Mouse (Mus musculus) frontal cortex, adult (tissue): ENCODE measurements at regions not wholly inside any gene's neighbourhood (a gene's known extent, or its start where the extent isn't known, plus 50 kb on each side); places are given as distances from the start of the nearest gene placed in this dataset.
A peak's percentile ranks its signal among the peaks of the same experiment; 100 is the strongest.

Experiments
- ATAC-seq: cut with Nextera tagmentation; 2 replicates; pipeline ENCODE4 v1.9.2; 2017; ENCODE audit warnings: mild to moderate bottlenecking, moderate library complexity, mixed read lengths; ENCODE audit not compliant: low TSS enrichment

DNA sequence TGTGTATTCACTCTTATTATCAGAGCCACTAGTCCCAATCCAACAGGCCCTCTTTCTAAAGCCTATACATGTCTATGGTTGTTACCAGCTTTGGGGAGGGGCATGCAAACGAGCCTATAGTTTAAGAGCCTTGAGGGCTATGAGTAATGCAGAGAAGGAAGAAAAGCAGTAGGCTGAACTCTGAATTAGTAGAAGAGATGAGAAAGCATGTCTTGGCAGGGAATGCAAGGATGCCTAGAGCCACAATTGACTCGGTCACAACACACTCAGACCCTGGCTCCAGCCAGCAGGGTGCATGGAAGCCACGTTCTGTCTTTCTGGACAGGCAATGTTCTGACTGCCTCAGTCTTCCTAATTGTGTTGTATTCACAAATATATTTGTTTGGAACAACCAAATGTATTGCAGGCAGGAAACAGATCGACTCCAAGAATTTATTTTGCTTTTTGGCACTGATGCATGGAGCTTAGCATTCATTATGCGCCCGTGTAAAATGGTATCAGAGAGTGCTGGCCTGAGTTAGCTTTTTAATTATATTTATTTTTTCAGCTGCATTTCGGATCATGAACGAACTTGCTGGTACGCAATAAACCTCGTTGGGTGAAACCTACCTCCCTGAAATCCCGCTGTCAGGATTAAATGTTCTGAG is 110.2 kb downstream of the Rybp start:
- ATAC-seq, result peak; percentile 52; the same call in 1 of the 2 replicates

DNA sequence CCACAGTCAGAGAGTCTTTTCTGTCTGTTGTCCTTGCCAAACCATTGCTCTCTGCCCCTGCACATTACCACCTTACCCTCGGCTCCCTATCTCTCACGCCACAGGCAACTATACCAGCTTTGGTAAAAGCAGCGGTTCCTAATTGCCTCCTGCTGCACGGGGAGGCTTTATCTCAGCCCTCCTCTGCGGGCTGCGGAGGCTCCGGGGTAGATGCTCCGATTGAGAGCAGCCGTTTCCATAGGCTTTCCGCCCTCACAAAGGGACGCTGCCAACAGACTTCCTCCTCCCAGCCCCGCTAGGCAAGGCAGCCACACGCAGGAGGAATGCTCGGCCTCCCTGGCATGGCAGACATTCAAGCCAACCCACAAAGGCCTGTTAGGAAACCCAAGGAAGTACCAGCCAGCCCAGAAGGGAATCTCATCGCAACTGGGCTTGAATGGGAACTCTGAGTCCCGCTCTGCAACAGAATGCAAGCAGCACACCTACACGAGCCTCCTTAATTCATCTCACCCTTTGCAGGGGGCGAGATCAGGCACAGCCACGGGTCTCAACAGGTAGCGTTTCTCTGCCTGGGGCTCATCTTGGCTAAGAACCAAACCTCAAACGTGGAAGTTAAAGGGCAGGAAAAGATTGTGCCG is 116.5 kb downstream of the Rybp start:
- peak; percentile 99 for ATAC-seq

DNA sequence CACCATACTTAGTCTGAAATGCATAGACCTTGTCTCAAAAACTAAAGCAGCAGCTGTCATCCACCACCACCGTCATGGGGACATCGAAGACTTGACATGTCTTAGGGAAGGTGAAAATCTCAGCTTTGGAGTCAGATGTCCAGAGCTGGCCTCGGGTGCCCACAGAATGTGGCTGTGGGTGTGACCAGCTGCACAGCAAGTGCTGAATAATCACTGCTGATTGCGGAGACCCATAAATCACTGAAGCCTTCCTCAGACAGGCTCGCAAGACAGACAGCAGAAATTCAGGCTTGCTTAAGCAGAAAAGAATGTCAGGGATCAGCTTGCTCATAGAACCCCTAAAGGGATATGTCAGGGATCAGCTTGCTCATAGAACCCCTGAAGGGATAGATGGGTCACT is 120.0 kb downstream of the Rybp start:
- ATAC-seq, result no peak

DNA sequence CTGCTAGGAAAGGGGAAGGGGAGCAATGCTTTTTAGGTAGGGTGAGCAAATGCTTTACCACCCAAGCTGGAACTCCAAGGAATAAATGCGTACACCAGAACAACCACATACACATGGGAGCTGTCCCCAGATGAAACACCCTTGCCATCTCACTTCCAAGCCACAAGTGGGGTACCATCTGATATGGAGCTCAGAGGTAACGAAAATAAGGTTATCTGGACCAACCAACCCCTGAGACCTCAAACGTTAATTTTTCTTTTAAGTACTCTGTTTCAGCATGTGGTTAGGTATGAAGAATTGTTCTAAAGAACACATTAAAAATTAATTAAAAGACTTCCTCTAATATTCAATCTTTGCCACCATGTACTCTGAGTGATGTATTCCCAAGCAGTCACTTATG is 121.5 kb downstream of the Rybp start:
- no peak for ATAC-seq

DNA sequence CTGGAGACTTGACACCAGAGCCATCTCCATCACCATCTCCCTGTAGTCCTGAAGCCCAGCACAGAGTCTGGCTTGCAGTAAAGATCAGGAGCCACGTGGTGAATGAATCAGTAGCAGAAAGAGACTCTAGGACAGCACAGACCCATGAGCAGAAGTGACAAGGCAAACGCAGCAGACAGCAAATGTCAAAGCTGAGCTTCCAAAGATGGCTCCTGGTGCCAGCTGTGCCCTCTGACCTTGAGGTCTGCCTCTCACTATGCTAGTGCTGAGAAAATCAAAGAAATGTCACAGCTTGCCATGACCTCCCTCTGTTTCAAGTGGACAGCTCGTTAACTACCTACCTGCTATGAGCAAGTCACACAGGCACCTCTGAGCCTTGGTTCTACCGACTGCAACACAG is 123.1 kb downstream of the Rybp start:
- ATAC-seq, result no peak

DNA sequence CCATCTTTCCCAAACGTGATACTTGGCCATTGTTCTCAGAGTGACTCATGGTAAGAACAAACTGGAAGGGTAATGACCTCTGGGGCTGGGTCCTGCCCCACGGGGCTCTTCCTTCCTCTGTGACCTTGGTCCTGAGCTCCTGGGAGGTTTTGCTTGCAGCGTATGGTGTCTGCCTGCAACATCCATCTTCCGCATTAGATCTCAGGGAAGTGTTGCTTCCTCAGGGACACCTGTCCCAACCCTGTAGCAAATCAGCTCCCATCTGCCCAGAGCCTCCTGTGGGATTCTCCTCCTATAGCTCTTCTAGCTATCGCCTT is 123.5 kb downstream of the Rybp start:
- ATAC-seq, result no peak

DNA sequence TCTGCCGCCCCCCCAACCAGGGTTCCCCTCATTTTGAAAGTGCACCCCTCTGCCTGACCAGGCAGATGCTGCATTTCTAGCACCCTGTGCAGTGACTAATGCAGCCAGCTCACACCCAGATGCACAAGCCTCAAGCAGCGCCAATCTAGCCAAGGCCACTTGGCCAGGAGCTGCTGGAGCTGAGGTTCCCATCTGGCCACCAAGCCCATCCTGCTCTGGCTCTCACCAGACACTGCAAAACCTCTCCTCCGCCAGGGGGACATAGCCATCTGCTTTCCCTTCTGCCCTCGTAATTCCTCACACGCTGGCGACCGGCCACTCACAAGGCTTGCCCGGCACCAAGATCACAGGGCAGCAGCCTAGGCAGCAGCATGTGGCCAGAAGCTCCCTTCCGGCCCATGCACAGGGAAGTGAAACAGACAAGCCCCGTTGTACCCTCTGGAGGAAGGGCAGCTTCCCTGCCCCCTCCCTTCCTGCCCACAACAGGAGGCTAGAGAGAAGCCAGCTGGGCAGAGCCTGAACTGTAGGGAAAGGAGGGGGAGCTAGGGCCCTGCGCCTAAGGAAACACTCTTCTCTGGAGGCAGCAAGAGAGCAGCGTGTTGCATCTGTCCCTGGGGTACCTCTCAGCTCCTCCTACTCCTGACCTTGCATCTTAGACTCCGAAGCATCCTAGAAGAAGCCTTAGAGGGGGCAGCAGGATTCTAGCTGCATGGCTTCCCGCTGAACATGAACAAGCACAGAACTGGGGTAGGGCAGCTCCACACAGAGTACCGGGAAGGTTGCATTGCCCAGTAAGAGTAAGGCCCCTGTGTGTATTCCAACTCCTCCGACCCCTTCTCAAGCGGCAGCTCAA is 124.1 kb downstream of the Rybp start:
- peak; percentile 80 for ATAC-seq

DNA sequence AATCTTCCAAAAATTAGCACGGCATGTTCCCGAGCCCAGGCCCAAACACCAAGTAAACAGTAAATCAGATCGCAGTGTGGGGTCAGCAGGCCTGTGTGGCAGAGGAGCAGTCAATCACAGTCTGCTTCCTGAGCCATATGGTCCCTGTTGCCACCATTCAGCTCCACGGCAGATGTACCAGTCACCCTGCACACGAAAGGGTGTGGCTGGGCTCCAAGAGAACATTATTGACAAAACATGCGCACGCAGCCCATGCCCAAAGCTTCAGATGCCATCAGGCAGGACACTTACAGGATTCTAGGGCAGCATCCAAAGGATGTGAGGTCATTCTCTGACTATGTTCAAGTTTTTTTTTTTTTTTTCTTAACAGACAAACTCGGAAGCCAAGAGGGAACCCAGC is 126.6 kb downstream of the Rybp start:
- ATAC-seq, result no peak

DNA sequence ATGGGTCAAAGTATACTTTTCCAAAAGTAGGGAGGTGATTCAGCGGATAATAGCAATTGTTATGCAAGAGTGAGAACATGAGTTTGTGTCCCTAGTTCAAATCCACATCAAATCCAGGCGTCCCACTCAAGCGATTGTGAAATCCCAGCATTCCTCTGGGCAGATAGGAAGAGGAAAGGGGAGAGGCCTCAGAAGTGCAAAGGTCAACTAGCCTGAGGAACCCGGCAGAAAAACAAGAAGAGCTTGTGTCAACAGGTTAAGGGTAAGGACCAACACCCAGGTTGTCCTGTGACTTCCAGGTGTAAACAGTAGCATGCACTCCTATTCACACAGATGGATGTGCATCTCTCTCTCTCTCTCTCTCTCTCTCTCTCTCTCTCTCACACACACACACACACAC is 127.5 kb downstream of the Rybp start:
- no peak for ATAC-seq

DNA sequence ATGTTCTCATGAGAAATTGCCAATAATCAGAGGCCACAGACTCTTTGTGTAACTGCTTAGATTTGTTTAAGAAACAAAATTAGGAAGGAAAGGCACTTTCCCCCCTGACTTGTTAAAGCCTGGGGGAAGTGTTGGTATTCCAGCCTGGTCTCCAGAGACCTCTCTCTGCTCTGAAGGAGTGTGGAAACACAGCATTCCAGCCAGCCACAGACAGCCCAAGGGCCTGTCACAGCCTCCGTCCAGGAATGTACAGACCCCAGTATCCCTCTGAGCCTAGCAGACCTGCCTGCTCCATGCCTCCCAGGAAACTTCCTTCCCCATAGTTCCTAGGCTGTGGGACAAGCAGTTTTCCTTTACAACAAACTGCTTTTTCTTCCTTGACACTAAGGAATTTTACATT is 128.0 kb downstream of the Rybp start:
- ATAC-seq, result no peak

DNA sequence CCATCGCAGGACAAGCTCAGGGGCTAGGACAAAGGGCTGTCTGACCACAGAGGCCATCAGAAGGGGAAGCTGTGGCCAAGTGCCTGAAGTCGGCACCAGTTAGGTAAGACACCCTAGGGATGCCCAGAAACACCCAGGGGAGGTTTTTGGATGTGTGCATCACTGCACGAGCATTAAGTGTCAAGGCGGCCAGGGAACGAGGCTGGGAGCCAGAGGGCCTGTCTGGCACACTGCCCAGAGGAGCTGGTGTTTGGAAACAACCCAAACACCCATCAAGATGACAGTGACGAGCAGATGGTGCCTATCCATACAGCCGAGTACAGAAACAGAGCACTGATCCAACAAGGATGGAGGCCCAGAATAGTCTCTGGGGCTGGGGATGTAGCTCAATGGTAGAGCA is 130.0 kb downstream of the Rybp start:
- peak; percentile 65 for ATAC-seq

DNA sequence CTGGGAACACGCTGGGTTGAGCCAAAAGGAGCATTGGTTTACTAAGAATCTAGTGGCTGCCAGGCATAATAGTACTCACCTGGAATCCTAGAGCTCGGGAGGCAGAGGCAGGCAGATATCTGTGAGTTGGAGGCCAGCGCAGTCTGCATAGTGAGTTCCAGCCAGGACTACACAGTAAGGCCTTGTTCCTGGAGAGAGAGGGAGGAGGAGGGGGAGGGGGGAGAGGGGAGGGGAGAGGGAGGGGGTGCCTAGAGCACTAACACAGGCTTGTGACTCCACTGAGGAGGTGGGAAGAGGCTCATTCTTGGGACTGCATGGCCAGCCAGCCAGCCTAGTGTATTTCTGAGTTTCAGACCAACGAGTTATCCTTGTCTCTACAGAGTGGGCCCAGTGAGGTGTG is 131.1 kb downstream of the Rybp start:
- ATAC-seq, result no peak

DNA sequence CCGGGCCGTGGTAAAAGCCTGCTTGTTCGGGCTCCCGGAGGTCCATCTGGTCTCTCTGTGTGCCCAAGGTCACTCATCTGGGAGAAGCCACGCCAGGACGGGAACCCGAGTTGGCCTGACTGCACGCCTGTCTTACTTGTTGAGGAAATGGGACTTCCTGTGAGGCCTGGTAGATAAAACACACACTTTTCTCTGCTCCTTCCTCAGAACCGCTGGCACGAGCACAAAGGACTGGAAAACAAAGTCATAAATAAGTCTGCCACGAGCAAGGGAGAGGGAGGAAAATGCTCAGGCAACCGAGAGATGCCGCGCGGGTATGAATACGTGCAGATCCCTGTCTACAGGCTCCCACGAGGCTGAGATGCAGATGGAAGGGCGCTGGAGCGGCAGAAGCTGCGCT is 131.6 kb downstream of the Rybp start:
- ATAC-seq, result no peak

DNA sequence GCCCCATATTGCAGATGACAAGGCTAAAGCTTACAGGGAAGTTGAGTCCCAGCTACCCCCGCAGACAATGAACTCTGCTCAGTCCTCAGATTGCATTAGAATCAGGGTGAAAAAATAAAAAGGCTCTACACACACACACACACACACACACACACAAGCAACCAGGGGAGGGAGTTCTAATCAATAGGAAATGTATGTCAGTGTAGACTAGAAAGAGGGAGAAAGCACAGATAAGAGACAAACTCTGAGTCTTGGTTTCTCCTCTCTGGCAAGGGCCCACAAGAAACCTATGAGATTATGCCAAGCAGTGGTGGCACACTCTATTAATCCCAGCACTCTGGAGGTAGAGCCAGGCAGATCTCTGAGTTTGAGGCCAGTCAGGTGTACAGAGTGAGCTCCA is 135.8 kb downstream of the Rybp start:
- ATAC-seq, result no peak

DNA sequence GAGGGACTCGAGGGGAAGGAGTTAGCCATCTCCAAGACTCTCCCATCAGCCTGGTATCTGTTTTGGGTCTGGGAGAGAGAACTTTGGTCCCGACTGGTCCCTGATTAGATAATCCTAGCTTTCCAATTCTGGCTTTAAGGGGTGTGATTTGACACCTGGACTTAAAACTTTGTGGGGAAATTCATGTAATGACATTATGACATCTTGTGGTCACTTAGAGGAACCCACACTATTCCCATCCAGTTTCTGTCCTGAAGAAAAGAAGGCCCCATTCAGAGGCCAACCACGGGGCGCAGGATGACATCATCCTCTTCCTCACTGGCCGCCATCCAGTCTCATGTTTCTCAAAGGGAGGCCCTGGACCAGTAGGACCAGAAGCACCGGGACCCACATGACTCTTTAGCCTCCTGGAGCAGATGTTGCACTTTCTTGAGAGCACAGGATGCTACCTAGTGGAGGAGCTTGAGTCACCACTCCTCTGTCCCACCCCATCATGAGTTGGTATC is 136.5 kb downstream of the Rybp start:
- ATAC-seq, result no peak

DNA sequence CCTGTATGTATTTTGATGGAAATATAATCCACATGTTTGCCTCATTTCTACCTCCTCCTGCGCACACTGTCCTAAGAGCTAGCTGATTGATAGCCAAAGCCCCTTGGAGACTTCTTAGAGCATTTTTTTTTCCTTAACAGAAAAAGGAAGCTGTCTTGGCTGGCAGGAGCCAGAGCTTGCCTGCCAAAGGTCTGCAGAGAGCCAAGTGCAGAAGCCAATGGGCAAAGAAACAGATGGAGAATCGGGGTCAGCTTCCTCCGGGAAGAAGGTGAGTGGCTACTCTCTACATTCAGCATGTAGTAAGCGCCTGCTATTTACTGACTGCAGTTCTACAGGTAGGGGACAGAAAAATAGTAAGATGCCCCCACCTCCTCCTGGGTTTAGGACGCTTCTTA is 137.8 kb downstream of the Rybp start:
- ATAC-seq, result no peak

DNA sequence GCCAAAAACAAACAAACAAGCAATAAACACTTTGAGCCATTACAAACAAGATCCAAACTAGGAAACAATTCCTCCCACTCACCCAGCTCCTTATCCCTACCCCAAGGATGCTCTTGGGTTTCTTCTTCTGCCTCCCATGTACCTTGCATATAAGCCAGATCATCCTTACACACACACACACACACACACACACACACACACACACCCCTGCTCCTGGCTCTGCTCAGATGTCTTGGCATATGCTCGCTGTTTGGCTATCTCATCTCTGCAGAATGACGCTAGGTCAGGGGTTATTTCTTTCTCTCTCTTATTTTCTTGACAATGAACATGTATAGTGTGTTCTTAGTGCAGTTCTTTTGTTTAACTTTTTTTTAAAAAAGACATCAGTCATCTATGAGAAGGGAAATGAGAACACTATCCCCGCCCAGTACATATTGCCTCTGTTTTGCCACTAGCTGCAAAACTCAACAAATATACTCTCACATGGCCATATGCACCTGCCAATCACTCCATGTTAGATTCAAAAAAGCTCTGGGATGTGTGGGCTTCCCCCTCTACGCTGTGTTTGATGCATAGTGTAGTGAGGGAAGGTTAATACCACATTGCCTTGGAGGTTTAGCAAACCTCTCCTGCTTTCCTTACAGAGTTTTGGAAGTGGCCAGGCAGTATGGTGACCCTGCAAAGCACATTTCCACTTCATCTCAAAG is 138.4 kb downstream of the Rybp start:
- no peak for ATAC-seq

DNA sequence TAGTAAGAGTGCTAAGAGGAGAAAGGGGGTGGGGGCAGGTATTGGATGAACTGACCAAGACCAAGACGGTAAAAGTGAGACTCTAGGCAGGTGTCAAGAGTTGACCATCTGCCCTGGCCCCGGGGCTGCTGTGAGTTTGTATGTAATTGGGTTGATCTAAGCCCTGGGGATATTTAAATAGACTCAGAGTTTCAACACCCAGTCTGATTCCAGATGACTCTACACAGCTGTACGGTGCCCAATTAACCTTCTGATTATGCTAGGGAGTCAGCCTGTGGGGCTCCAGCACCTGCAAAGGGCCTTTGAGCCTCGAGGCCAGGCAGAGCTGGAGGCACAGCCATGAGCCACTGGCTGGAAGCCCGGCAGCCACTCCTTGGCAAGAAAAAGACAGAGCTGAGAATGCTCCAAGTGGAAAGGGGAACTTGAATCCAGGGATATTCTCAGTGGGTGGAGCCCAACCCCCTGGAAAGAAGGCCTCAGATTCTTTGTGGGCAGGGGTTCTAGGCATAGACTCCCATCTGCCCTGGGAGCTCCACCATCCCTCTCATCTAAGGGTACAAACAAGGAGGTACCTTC is 140.8 kb downstream of the Rybp start:
- ATAC-seq, result peak; percentile 44; the same call in 1 of the 2 replicates

DNA sequence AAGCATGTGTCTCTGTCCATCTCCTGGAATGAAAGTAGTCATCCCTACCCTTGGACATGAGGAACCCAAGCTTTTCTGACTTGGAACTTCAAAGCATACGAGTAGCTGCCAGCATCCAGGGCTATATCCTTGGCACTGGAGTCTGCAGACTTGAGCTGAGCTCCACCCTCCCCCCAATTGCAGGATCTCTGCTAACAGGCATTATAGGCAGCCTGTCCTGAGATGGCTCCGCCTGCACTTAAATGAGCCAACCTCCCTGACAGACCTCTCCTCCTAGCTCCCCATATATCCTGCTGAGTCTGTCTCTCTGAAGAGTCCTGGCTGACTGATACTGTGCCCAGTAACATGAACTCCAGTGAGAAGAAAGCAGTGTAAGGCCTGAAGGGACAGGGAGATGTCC is 141.4 kb downstream of the Rybp start:
- no peak for ATAC-seq

DNA sequence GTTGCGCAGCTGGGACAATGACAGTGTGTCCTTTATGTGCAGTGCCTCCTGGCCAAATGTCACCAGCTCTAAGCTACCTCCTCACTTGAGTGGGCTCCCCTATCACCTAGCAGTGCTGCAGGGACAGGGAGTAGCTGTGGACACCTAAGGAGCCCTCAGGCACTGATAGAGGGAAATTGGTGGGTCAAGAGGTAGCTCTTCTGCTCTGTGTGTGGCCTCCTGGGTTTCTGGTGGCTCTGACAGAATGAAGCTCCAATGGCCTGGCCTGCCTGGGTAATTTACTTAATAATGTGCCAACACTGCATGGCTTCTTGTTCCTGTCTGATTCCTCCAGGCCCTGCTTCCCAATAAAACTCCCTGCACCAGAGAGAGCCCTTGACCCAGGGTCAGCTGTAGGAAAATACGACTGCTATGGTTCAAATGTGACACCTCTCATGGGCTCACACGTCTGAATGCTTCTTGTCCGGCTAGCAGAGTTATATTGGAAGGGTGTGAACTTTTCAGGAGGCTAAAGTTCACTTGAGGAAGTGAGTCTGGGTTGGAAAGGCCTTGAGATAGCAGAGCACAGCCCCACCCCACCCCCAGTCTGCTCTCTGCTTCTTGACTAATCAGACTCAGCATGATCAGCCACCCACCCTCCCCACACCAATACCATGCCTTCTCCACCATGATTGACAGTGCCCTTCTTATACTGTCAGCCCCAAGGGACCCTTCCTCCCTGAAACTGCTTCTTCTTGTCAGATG is 142.6 kb downstream of the Rybp start:
- no peak for ATAC-seq

DNA sequence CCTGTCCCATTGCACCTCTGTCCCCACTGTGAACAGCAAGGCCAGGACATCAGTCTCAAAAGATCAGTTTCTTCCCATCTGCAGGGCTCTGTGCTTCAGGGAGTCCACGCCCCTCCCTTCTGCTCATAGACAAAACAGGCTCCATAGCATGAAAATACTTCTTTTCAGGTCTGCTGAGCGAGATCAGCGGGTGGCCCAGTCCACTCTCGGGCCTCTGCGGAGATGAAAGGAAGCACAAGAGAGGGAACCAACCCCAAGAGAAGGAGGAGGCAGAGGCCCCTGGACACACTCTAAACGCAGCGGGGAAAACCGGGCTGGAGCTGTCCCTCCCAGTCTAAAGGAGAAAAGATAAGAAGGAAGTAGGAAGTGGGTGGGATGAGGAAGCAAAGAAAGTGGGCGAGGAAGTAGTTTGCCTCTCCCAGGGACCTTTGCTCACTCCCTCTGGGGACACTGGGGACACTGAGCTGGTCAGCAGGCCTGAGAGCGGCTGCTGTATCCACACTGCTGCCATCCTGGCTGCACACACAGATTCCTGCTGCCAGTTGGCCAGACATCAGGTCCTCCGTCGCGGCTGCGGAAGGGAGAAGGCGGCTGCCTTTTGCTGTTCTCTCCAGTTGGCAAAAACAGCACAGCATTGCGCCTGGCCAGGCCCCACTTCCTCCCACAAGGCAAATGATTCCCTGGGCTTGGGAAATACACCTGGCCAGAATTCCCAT is 143.5 kb downstream of the Rybp start:
- ATAC-seq, result peak; percentile 95
